Mouse (Mus musculus): ENCODE data around the gene Epb41l1. TPM values are rescaled to one million over a fixed set of nuclear protein-coding genes. Genes with fewer than 3 reads are reported as not detected.

Gene Epb41l1
- polyA plus RNA-seq, 1 experiment from 2014 or later, result 0.76 TPM

GRCm38 (mm10) chr2:156451225-156452148, 30.8 kb downstream of the Epb41l1 start:
- Histone ChIP-seq H3K9ac (ENCODE audit: low read length) (no peak overlapping the region), H3K36me3 (ENCODE audit: control insufficient read depth, insufficient read depth) (no peaks in the 10 kb centered on the region), H3K4me2 (ENCODE audit: low read depth, low read length) (no peak overlapping the region), H3K27ac (ENCODE audit: low read length) (no peak overlapping the region), H3K4me3 (ENCODE audit: low read length) (no peak overlapping the region), H3K9me3 (replicated peaks; ENCODE audit: control insufficient read depth, low read length) (no peaks in the 10 kb centered on the region), H3K27me3 (ENCODE audit: control insufficient read depth, insufficient read depth, low read length) (no peaks in the 10 kb centered on the region), H3K4me1 (ENCODE audit: control insufficient read depth, insufficient read depth, low read length) (peaks cover 8% of the 10 kb centered on the region)
- 79% methylated on average over 13 of the region's 13 CpGs for WGBS
- no peak for ATAC-seq (replicated peaks; ENCODE audit: extremely low read depth, insufficient read depth, low FRiP score)

- no peak overlapping the region for H3K4me2 ChIP-seq (ENCODE audit: low read depth, low read length)
- H3K27me3 ChIP-seq (ENCODE audit: control insufficient read depth, insufficient read depth, low read length), result no peaks in the 10 kb centered on the region
- H3K9ac ChIP-seq (ENCODE audit: low read length), result no peak overlapping the region
- no peaks in the 10 kb centered on the region for H3K36me3 ChIP-seq (ENCODE audit: control insufficient read depth, insufficient read depth)
- no peak overlapping the region for H3K27ac ChIP-seq (ENCODE audit: low read length)
- ATAC-seq (replicated peaks; ENCODE audit: extremely low read depth, insufficient read depth, low FRiP score), result no peak
- peaks cover 5% of the 10 kb centered on the region for H3K4me1 ChIP-seq (ENCODE audit: control insufficient read depth, insufficient read depth, low read length)
- H3K9me3 ChIP-seq (replicated peaks; ENCODE audit: control insufficient read depth, low read length), result no peaks in the 10 kb centered on the region
- WGBS, result 75% methylated on average over 7 of the region's 7 CpGs
- no peak overlapping the region for H3K4me3 ChIP-seq (ENCODE audit: low read length)
These were observed 31.4 kb downstream of the Epb41l1 start for GRCm38 (mm10) chr2:156452149-156452536.

GRCm38 (mm10) chr2:156453822-156454221, 33.1 kb downstream of the Epb41l1 start:
- 0 out of 2 replicates have a peak, but pooled peaks have one; percentile 19 for ATAC-seq (replicated peaks; ENCODE audit: extremely low read depth, insufficient read depth, low FRiP score)
- Histone ChIP-seq H3K9ac (ENCODE audit: low read length) (no peak overlapping the region), H3K27ac (ENCODE audit: low read length) (no peak overlapping the region), H3K27me3 (ENCODE audit: control insufficient read depth, insufficient read depth, low read length) (no peaks in the 10 kb centered on the region), H3K4me2 (ENCODE audit: low read depth, low read length) (no peak overlapping the region), H3K36me3 (ENCODE audit: control insufficient read depth, insufficient read depth) (no peaks in the 10 kb centered on the region), H3K9me3 (replicated peaks; ENCODE audit: control insufficient read depth, low read length) (no peaks in the 10 kb centered on the region), H3K4me3 (ENCODE audit: low read length) (no peak overlapping the region), H3K4me1 (ENCODE audit: control insufficient read depth, insufficient read depth, low read length) (peaks cover 8% of the 10 kb centered on the region)
- 73% methylated on average over 7 of the region's 7 CpGs for WGBS

GRCm38 (mm10) chr2:156455508-156456108, 34.9 kb downstream of the Epb41l1 start:
- no peak overlapping the region for H3K9ac ChIP-seq (ENCODE audit: low read length)
- ATAC-seq (replicated peaks; ENCODE audit: extremely low read depth, insufficient read depth, low FRiP score), result no peak
- no peaks in the 10 kb centered on the region for H3K9me3 ChIP-seq (replicated peaks; ENCODE audit: control insufficient read depth, low read length)
- no peak overlapping the region for H3K4me3 ChIP-seq (ENCODE audit: low read length)
- 85% methylated on average over 9 of the region's 9 CpGs for WGBS
- no peaks in the 10 kb centered on the region for H3K36me3 ChIP-seq (ENCODE audit: control insufficient read depth, insufficient read depth)
- H3K27me3 ChIP-seq (ENCODE audit: control insufficient read depth, insufficient read depth, low read length), result no peaks in the 10 kb centered on the region
- H3K4me1 ChIP-seq (ENCODE audit: control insufficient read depth, insufficient read depth, low read length), result peaks cover 9% of the 10 kb centered on the region
- H3K4me2 ChIP-seq (ENCODE audit: low read depth, low read length), result no peak overlapping the region
- H3K27ac ChIP-seq (ENCODE audit: low read length), result no peak overlapping the region

GRCm38 (mm10) chr2:156456386-156457342, 36.0 kb downstream of the Epb41l1 start:
- Histone ChIP-seq H3K4me1 (ENCODE audit: control insufficient read depth, insufficient read depth, low read length) (peaks cover 12% of the 10 kb centered on the region), H3K9ac (ENCODE audit: low read length) (peak overlapping the region; percentile 11; the same call in 1 of the 2 replicates), H3K36me3 (ENCODE audit: control insufficient read depth, insufficient read depth) (no peaks in the 10 kb centered on the region), H3K27ac (ENCODE audit: low read length) (no peak overlapping the region), H3K9me3 (replicated peaks; ENCODE audit: control insufficient read depth, low read length) (no peaks in the 10 kb centered on the region), H3K4me2 (ENCODE audit: low read depth, low read length) (no peak overlapping the region), H3K4me3 (ENCODE audit: low read length) (no peak overlapping the region), H3K27me3 (ENCODE audit: control insufficient read depth, insufficient read depth, low read length) (peaks cover 4% of the 10 kb centered on the region; the same call in 1 of the 2 replicates)
- 76% methylated on average over 14 of the region's 14 CpGs for WGBS
- ATAC-seq (replicated peaks; ENCODE audit: extremely low read depth, insufficient read depth, low FRiP score), result no peak

- Histone ChIP-seq H3K9me3 (replicated peaks; ENCODE audit: control insufficient read depth, low read length) (no peaks in the 10 kb centered on the region), H3K27me3 (ENCODE audit: control insufficient read depth, insufficient read depth, low read length) (peaks cover 4% of the 10 kb centered on the region; the same call in 1 of the 2 replicates), H3K27ac (ENCODE audit: low read length) (no peak overlapping the region), H3K4me1 (ENCODE audit: control insufficient read depth, insufficient read depth, low read length) (peaks cover 13% of the 10 kb centered on the region), H3K9ac (ENCODE audit: low read length) (0 out of 2 replicates have a peak overlapping the region, but pooled peaks have one; percentile 12), H3K36me3 (ENCODE audit: control insufficient read depth, insufficient read depth) (no peaks in the 10 kb centered on the region), H3K4me3 (ENCODE audit: low read length) (no peak overlapping the region), H3K4me2 (ENCODE audit: low read depth, low read length) (no peak overlapping the region)
- ATAC-seq (replicated peaks; ENCODE audit: extremely low read depth, insufficient read depth, low FRiP score), result peak; percentile 56; the same call in 1 of the 2 replicates
- 29% methylated on average over 4 of the region's 4 CpGs for WGBS
These were observed 36.6 kb downstream of the Epb41l1 start for GRCm38 (mm10) chr2:156457343-156457717.

GRCm38 (mm10) chr2:156460470-156460869, 39.8 kb downstream of the Epb41l1 start:
- H3K9me3 ChIP-seq (replicated peaks; ENCODE audit: control insufficient read depth, low read length), result no peaks in the 10 kb centered on the region
- ATAC-seq (replicated peaks; ENCODE audit: extremely low read depth, insufficient read depth, low FRiP score), result 0 out of 2 replicates have a peak, but pooled peaks have one; percentile 29
- no peak overlapping the region for H3K4me3 ChIP-seq (ENCODE audit: low read length)
- no peak overlapping the region for H3K27ac ChIP-seq (ENCODE audit: low read length)
- WGBS, result 29% methylated on average over 14 of the region's 14 CpGs
- peaks cover 20% of the 10 kb centered on the region for H3K4me1 ChIP-seq (ENCODE audit: control insufficient read depth, insufficient read depth, low read length)
- H3K4me2 ChIP-seq (ENCODE audit: low read depth, low read length), result peak overlapping the region; percentile 27; the same call in 1 of the 2 replicates
- H3K36me3 ChIP-seq (ENCODE audit: control insufficient read depth, insufficient read depth), result no peaks in the 10 kb centered on the region
- H3K27me3 ChIP-seq (ENCODE audit: control insufficient read depth, insufficient read depth, low read length), result peaks cover 4% of the 10 kb centered on the region; the same call in 1 of the 2 replicates
- no peak overlapping the region for H3K9ac ChIP-seq (ENCODE audit: low read length)

GRCm38 (mm10) chr2:156462154-156463029, 41.7 kb downstream of the Epb41l1 start:
- H3K4me1 ChIP-seq (ENCODE audit: control insufficient read depth, insufficient read depth, low read length), result peaks cover 16% of the 10 kb centered on the region
- H3K27ac ChIP-seq (ENCODE audit: low read length), result no peak overlapping the region
- WGBS, result 33% methylated on average over 14 of the region's 14 CpGs
- ATAC-seq (replicated peaks; ENCODE audit: extremely low read depth, insufficient read depth, low FRiP score), result peak; percentile 39; the same call in 1 of the 2 replicates
- H3K9me3 ChIP-seq (replicated peaks; ENCODE audit: control insufficient read depth, low read length), result no peaks in the 10 kb centered on the region
- H3K36me3 ChIP-seq (ENCODE audit: control insufficient read depth, insufficient read depth), result no peaks in the 10 kb centered on the region
- no peak overlapping the region for H3K4me2 ChIP-seq (ENCODE audit: low read depth, low read length)
- no peak overlapping the region for H3K4me3 ChIP-seq (ENCODE audit: low read length)
- H3K27me3 ChIP-seq (ENCODE audit: control insufficient read depth, insufficient read depth, low read length), result peaks cover 4% of the 10 kb centered on the region; the same call in 1 of the 2 replicates
- H3K9ac ChIP-seq (ENCODE audit: low read length), result no peak overlapping the region

Measured in heart, embryonic 16.5 days (tissue).